Mouse (Mus musculus) T-helper 17 cell (primary cell): ENCODE data around the gene Chrm1.

Experiments used
- in situ Hi-C, 2 experiments: fragments of 300-600 bp; cut with MboI, MseI; formaldehyde crosslinking; loops; 1 replicate in 1 of 2; 2 replicates in 1 of 2; pipeline ENCODE4 v1.15.1; 2025; ENCODE audit warnings: high pct_unique_total_duplicates in 2 of 2

Gene Chrm1

DNA sequence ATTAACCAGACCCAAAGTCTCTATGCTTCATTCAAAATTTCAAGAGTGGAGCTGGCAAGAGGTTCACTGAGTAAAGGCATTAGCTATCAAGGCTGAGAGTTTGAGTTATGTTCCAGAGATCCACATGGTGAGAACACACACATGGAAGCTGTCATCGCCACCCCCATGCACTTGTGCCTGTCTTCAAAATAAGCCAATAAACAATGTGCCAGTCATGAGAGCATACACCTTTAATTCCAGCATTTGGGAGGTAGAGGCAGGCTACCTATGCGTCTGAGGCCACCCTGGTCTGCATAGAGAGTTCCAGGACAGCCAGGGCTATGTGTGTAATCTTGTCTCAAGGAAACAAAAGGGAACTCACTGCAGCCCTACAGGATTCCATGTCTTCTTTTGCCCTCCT lies 20.0 kb downstream of the Chrm1 start:
- in situ Hi-C loops = no loop called here

DNA sequence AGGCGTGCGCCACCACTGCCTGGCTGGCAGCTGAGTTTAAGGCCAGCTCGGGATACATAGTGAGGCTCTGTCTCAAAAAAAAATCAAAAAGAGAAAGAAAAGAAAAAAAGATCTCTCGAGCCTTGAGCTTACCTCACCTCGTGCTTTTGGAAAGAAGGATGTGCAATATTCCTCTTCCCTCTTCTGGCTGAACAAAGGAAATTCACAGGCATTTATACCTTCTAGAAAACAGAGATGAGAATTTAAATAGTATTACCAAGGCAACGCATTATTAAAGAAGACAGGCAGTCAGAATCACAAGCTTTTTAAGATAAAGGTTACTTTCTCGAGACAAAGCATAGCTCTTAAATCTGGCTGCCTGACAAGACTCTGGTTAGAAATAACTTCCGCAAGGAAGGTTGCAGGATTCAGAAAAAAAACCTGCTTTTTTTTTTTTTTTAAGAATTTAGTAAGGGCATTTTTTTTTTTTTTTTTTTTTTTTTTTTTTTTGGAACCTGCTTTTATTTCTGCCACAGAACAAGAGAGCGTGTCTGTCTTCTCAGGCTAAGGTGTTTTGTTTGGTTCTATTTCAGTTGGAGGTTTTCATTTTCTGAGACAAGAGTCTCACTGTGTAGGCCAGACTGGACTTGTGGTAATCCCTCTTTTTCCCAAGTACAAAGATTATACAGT lies 28.4 kb downstream of the Chrm1 start:
- in situ Hi-C loops = no loop called here

DNA sequence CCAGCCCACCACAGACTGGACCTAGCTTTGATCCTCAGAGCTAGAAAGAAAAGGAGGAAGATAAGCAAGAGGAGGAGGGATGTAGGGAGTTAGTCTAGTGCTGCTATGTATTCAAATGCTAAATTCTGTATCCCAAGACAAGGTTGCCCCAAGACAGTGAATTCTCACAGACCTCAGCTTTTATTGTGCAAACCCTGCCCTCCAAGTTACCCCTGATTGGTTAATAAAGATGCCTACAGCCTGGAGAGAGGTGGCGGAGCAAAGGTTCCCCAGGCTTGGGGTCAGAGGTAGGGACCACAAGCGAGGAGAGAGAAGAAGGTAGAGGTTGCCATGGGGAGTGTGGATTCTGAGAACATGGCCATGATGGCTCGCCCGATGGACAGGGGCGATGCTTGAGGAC lies 29.2 kb downstream of the Chrm1 start:
- in situ Hi-C loops = no loop called here

DNA sequence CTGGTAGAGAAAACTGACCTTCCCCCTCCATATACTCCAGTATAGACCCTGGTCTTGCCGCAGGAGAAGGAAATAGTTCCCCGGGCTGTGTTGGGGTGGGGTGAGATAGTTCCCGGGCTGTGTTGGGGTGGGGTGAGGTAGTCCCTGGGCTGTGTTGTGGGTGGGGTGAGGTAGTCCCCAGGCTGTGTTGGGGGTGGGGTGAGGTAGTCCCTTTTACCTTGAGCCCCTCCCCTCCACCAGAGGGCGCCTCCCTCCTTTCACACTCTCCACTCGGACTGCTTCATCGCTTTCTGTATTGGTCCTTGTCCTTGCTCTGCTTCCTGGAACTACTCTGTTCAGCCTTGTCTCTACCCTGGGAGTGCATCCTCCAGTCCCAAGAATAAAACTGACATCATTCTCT lies 31.7 kb downstream of the Chrm1 start:
- in situ Hi-C loops = no loop called here

DNA sequence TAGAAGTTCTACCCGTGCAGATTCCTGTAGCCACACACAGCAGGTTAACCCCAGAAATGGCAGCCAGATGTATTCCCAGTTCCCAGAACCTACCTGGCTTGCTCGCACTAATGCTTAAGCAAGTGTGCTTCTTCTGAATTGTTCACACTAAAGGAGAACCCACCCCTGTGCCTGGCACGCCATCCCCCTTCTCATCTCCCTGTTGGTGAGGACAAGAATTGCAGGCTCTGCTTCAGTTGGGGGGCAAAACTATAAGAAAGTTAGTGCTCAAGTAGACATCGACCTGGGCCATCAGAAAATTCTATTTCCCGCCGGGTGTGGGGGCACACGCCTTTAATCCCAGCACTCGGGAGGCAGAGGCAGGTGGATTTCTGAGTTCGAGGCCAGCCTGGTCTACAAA lies 36.1 kb downstream of the Chrm1 start:
- in situ Hi-C loops = loop anchor here in 1 of 2 experiments (25.0 kb wide), 1 partner anchor 1212 kb away; the partner anchor contains the start of genes Atl3 and Rtn3

DNA sequence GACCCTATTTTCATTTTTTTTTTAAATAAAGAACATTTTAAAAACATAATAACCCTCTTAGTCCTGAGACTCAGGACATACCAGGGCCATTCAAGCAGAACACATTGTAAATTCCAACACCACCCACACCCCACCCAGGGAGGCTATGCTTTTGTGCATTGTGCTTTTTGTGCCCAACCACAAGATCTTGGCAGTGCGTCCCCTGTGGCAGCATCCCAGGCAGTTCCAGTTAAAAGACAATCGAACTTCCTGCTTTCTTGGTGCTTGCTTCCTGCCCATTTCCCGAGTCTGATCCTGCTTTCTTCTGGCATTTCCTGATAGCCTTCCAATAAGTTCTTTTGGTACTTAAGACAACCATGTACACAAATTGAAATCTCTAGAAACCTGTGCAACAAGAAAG lies 38.9 kb downstream of the Chrm1 start:
- in situ Hi-C loops = loop anchor here in 1 of 2 experiments (25.0 kb wide), 1 partner anchor 1215 kb away; the partner anchor contains the start of genes Atl3 and Rtn3

DNA sequence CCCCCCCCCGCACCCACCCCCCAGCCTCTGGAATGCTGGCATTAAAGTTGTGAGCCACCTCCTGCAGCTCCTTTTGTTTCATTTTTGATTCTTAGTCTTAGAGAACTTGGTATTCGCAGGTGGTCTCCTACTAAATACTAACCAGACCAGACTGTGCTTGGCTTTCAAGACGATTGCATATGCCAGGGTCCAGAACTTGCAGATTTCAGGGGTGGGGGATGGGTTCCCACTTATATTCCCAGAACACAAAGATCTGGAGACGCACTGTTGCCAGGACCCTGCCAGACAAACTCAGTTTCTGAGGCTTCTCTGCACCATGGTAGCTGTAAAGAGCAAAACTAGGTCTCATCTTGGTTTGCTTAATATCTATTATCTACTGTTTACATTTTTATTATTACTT lies 40.0 kb downstream of the Chrm1 start:
- in situ Hi-C loops = loop anchor here in 1 of 2 experiments (25.0 kb wide), 1 partner anchor 1216 kb away; the partner anchor contains the start of genes Atl3 and Rtn3

DNA sequence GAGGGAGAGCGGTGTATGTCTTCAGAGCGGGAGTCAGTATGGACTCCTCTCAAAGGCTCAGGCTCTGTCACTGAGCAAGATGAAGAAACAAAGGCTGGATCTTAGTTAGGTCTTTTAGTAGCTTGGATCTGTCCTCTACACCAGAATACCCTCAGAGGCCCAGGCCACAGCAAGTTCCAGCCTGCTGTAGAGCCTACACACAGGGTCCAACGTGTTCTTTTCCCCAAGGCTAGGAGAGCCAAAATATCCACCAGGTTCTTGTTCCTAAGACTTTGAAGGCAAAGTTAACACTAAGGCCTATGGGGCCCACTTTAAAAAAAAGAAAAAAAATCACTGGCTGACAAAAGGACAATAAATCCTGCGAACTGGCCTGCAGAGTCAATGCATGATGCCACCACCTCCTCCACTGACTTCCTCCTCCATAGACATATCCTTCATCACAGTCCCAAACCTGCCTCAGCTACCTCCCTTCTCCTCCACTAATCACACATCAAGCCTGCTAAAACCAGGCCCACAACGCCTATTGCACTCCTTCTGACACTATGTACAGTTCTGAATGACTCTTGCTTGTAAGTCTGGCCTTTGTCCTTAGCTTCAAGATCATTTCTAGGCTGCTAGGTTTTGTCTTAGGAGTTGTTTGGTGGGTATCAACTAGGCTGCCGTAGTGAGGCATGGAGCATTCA lies 41.6 kb downstream of the Chrm1 start:
- in situ Hi-C loops = loop anchor here in 1 of 2 experiments (25.0 kb wide), 1 partner anchor 1218 kb away; the partner anchor contains the start of genes Atl3 and Rtn3

DNA sequence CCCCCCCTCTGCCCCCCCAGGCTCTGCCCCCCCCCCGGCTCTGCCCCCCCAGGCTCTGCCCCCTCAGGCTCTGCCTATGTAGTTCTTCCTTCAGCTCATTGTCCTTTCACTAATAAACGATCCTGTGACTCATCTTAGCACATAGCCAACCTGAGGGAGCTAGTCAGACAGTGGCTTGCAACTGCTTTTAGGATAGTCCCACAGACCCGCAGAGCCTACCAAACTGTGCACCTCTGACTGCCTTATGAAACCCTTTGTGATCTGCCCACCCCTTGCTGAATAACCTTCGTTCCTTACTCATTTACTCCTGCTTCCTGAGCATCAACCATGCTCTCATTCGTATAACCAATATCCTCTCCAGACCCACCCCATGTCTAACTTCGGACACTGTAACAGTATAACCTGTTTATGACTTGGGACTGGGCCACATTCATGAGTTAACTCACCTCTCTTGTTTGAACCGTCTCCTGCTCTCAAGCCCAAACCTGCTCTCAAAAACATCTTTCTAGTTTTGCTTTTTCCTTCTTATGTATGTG lies 42.6 kb downstream of the Chrm1 start:
- in situ Hi-C loops = loop anchor here in 1 of 2 experiments (25.0 kb wide), 1 partner anchor 1219 kb away; the partner anchor contains the start of genes Atl3 and Rtn3

DNA sequence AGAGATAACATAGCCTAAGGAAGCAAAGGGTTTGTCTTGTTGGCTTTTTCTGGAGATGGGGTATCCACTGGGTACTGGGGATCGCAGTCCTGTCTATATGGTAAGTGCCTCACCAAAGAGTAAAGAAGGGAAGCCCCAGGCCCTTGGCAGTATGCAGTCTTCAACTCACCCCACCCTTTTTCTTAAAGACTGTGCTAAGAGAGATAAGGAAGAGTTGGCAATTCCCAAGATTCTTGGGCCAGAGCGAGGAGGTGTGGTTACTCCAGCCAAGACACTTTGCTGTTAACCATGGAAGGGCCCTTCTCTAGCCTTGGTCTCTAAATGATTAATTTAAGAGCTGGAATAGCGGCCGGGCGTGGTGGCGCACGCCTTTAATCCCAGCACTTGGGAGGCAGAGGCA lies 43.3 kb downstream of the Chrm1 start:
- in situ Hi-C loops = loop anchor here in 1 of 2 experiments (25.0 kb wide), 1 partner anchor 1220 kb away; the partner anchor contains the start of genes Atl3 and Rtn3

DNA sequence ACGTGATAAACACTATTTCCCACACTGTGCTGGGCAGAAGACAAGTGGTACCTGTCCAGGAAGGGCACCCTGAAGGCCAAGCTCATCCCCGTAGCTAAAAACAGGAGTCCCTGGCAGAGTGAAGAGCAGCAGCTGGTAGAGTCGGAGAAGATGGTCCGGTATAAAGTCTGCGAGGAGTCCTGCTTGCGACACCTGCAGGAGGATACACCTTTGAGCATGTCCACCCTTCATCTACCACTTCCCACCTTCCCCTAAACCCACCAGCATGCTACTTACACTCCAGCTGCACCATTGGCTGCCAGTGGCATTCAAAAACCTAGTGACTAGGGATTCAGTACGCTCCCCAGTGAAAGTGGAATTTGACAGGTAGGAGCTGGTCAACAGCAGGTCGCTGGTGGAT lies 45.4 kb downstream of the Chrm1 start:
- in situ Hi-C loops = loop anchor here in 1 of 2 experiments (25.0 kb wide), 1 partner anchor 1222 kb away; the partner anchor contains the start of genes Atl3 and Rtn3

DNA sequence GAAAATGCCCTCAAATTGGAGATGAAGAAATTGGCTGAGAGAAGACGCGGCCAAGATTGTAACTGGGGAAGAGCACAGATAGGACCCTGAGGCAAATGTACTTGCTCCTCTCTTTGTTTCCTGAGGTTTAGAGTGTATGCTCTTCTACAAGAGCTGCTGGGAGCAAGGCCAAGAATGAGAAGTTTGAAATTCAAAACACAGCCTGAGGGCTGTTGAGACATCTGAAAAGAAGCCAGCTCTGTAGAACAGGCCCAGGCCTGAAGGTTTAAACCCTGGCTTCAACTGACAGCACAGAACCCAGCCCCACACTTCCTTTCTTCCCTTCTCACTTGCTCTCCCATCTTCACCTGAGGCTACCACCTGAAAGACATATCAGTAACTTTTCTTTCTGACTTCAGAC lies 46.5 kb downstream of the Chrm1 start:
- in situ Hi-C loops = loop anchor here (10.0 to 25.0 kb wide), 3 partner anchors 1223 to 1275 kb away; partner anchors contain the start of genes Rtn3 (in 2 of the 2), Atl3 (in 1 of the 2) and Fth1 (in 1 of the 2)

DNA sequence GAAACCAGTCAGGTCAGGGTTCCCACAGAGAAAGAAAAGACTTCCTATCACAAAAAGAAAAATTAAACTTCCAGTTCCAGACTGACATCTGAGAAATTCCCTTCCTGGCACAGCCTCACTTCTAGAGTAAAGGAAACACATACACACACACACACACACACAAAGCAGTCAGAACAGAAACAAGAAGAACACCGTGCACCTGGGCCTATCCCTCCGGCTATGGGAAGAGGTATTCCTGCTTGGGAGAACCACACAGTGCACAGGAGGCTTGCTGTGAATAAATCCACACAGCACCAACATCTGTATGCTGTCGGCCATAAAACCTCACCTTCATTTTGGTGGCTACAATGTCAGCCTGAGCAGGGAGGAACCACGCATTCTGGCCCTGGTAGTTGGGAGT lies 47.9 kb downstream of the Chrm1 start:
- in situ Hi-C loops = loop anchor here (10.0 to 25.0 kb wide), 3 partner anchors 1224 to 1273 kb away; partner anchors contain the start of genes Rtn3 (in 2 of the 2), Atl3 (in 1 of the 2) and Fth1 (in 1 of the 2)

DNA sequence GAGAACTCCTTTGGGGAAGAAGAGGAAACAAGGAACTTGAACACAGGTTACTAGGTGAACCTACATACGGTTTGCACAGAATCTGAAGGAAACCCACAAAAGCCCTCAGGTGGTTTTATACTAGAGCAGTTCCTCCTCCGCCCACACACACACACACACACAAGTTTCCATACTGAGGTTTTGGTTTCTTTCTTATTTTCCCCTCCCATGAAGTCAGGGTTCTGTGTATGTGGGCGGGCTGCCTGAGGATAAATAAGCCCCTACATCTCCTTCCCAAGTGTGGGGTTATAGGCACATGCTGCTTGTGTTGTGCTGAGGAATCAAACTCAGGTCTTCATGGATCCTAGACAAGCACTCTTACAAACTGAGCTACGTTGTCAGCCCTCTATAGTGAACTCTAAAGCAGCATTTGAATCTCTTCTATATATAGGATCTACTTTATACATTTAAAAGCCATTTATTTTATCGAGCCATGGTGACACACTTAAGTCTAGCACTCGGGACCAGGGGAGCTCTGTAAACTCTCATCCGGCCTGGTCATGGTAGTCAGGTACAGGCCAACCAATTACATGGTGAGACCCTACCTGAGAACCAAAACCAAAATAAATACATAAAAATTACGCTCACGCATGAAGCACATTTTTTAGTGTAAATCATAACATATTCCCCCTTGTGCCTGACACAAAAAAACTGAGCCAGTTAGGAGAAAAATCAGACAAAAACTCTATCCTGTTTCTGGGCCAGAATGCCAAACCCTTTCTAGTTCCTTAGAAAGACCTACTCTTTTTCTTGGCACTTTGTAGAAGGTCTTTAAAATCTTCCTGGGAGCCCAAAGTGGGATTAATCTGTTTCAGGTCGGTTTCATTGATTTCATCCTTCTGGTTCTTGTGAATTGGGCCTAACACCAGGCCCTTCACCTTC lies 48.6 kb downstream of the Chrm1 start:
- in situ Hi-C loops = loop anchor here (10.0 to 25.0 kb wide), 3 partner anchors 1225 to 1273 kb away; partner anchors contain the start of genes Rtn3 (in 2 of the 2), Atl3 (in 1 of the 2) and Fth1 (in 1 of the 2)

DNA sequence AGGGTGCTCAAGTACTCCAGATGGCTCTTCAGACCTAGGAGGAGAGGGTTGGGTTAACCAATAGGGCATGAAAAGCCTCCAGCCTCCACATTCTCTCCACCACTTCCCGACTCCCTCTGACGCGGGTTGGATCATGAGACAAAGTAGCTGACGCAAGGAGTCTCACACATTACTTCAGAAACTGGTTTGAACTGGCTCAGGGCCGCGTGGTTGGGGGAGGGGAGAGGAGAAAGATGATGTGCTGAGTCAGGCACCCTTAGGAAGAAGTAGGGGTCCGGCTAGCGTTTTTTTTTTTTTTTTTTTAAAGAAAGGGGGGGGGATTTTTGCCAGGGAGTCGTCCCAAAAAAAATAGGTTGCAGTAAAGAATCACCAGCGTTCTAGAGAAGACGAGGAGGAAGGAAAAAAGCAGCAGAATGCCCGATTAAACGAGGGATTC lies 49.3 kb downstream of the Chrm1 start:
- in situ Hi-C loops = loop anchor here (10.0 to 25.0 kb wide), 3 partner anchors 1226 to 1272 kb away; partner anchors contain the start of genes Rtn3 (in 2 of the 2), Atl3 (in 1 of the 2) and Fth1 (in 1 of the 2)

DNA sequence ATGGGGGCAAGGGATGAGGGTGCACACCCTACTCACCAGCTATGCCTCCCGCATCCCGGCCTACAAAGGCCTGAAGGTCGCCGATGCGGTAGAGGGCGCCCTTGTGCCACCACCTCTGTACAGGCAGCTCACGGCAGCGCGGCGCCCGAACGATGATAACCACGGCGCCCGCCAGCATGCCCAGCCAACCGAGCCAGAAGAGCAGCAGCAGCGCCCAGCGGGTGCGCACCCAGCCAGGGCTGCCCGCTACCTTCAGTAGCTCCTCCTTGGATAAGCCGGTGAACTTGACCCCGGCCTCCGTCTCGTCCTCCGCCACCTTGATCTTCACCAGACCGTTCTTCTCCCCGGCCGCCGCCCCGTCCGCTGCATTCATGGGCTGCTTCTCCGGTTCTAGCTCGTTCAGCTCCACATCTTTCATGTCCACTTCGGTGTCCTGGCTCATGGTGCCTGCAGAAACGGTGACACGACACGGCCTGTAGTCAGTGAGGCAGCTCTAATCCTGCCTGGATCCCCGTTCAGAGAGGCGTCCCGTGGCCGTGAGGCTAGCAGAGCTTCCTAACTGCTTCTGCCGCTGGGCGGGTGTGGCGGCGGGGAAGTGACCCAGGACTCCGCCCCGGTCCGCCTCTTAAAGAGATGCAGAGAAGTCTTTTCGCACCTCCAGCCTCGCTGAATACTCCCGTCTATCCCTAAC lies 49.9 kb downstream of the Chrm1 start:
- in situ Hi-C loops = loop anchor here (10.0 to 25.0 kb wide), 3 partner anchors 1226 to 1271 kb away; partner anchors contain the start of genes Rtn3 (in 2 of the 2), Atl3 (in 1 of the 2) and Fth1 (in 1 of the 2)

DNA sequence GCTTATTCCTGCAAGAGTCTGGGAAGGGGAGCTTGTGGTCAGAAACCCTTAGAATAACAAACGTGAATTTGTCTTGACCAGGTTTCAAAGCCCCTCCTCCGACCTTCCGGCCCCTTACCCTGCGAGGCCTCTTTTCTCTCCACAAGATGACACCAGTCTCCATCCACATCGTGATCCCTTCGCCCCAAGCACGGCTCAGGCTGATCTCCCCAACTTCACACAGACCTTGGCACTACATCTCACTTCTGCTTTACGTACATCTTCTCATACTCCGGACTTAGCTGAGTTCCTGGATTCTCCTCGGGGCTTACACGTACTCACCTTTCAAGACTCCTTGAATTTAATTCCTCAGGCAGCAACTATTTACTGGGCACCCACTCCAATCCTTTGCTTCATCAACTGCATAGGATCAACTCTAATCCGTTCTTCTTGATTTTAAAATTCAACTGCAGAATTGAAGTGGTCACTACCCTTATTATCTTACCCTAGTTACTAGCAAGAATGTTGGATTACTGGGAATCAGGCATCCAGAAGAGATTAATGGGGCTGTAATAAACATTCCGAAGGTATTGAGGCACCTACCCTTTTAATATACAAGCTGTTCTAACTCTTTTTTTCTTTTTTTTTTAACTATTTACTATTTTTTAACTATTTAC lies 50.5 kb downstream of the Chrm1 start:
- in situ Hi-C loops = loop anchor here (10.0 to 25.0 kb wide), 3 partner anchors 1227 to 1271 kb away; partner anchors contain the start of genes Rtn3 (in 2 of the 2), Atl3 (in 1 of the 2) and Fth1 (in 1 of the 2)

DNA sequence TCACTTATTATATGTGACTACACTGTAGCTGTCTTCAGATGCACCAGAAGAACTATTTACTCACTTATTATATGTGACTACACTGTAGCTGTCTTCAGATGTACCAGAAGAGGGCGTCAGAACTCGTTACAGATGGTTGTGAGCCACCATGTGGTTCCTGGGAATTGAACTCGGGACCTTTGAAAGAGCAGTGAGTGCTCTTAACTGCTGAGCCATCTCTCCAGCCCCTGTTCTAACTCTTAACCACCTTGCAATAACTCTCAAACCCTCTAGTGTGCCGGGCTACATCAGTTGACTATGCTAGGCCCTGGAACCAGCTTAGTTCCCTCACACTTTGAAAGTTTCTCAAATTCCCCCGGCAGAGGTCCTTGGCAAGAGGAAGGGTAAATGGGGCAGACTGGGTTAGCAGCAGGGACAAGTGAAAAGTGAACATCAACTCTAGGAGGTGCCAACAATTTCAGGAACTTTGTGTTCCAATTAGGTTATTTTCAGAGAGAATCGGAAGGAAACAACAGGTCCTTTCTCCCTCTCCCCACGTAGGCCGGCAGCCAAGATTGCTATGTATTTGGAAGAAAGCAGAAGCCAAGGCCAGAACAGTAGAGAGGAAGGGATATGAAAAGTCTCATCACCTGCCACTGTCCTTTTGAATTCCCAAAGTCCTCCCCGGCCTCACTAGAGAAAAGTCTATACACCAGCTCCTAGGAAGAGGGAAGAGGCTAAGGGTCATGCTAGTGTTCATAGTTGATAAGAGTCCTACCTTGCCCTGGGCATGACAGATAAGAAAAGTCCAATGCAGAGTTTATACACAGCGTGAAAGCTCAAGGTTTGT lies 51.3 kb downstream of the Chrm1 start:
- in situ Hi-C loops = loop anchor here (10.0 to 25.0 kb wide), 3 partner anchors 1228 to 1270 kb away; partner anchors contain the start of genes Rtn3 (in 2 of the 2), Atl3 (in 1 of the 2) and Fth1 (in 1 of the 2)
